Mouse (Mus musculus) lung, postnatal 0 days (tissue): ENCODE data around the gene Lrp5.

ENCODE experiments used
- CTCF ChIP-seq: IDR thresholded peaks from 2 replicates; pipeline ENCODE4 v1.5.1; 2016; ENCODE audit warnings: antibody characterized with exemption, mild to moderate bottlenecking
- EP300 ChIP-seq: IDR thresholded peaks from 2 replicates; pipeline ENCODE4 v1.6.1; 2016; ENCODE audit warnings: antibody characterized with exemption, mild to moderate bottlenecking, control low read depth

- TF ChIP-seq CTCF: no peak
- no peak for TF ChIP-seq EP300
These were observed 146.9 kb downstream of the Lrp5 start for GRCm38 (mm10) chr19:3539456-3539855.
